Mouse (Mus musculus) natural killer cell, adult 2 months (primary cell): ENCODE data around the gene Esr1.
"Not testable (repeated sequence)": the region's sequence is repeated elsewhere in the genome, so short reads cannot be mapped to it uniquely, and the experiment has no call there.

ENCODE experiments used
- DNase-seq, 2 experiments: peaks; one replicate each; pipeline ENCODE4 v3.0.0; 2022; ENCODE audit warnings: low spot score in 2 of 2

The Esr1 gene

GRCm38 (mm10) chr10:4694336-4694865, 83.0 kb downstream of the Esr1 start:
- DNase-seq = no peak

GRCm38 (mm10) chr10:4709915-4710314, 98.5 kb downstream of the Esr1 start:
- no peak for DNase-seq

- no peak for DNase-seq
These were observed 100.0 kb downstream of the Esr1 start for GRCm38 (mm10) chr10:4711434-4711833.

- DNase-seq = peak; percentile 5 to 13
These were observed 100.9 kb downstream of the Esr1 start for GRCm38 (mm10) chr10:4712061-4712908.

- DNase-seq = no peak
These were observed 102.0 kb downstream of the Esr1 start for GRCm38 (mm10) chr10:4713398-4713797.

GRCm38 (mm10) chr10:4724851-4725250, 113.5 kb downstream of the Esr1 start:
- DNase-seq = peak; percentile 9 to 10

GRCm38 (mm10) chr10:4726141-4726540, 114.7 kb downstream of the Esr1 start:
- DNase-seq = no peak

GRCm38 (mm10) chr10:4732328-4732727, 120.9 kb downstream of the Esr1 start:
- no peak for DNase-seq

GRCm38 (mm10) chr10:4733987-4734386, 122.6 kb downstream of the Esr1 start:
- DNase-seq = no peak

- DNase-seq = no peak
These were observed 123.5 kb downstream of the Esr1 start for GRCm38 (mm10) chr10:4734942-4735341.

- no peak for DNase-seq
These were observed 126.9 kb downstream of the Esr1 start for GRCm38 (mm10) chr10:4738311-4738710.

GRCm38 (mm10) chr10:4751091-4751490, 139.7 kb downstream of the Esr1 start:
- DNase-seq = not testable (repeated sequence)

GRCm38 (mm10) chr10:4752977-4753376, 141.6 kb downstream of the Esr1 start:
- no peak for DNase-seq

GRCm38 (mm10) chr10:4775541-4775940, 164.1 kb downstream of the Esr1 start:
- no peak for DNase-seq

GRCm38 (mm10) chr10:4776007-4776713, 164.8 kb downstream of the Esr1 start:
- DNase-seq = no peak

GRCm38 (mm10) chr10:4776714-4777090, 165.3 kb downstream of the Esr1 start:
- DNase-seq = no peak

- no peak for DNase-seq
These were observed 166.6 kb downstream of the Esr1 start for GRCm38 (mm10) chr10:4777996-4778395.

GRCm38 (mm10) chr10:4780926-4781325, 169.5 kb downstream of the Esr1 start:
- DNase-seq = no peak

GRCm38 (mm10) chr10:4787003-4787628, 175.7 kb downstream of the Esr1 start:
- peak; percentile 5 to 53 for DNase-seq

- DNase-seq = no peak
These were observed 186.9 kb downstream of the Esr1 start for GRCm38 (mm10) chr10:4798268-4798808.

GRCm38 (mm10) chr10:4824366-4824765, 213.0 kb downstream of the Esr1 start:
- no peak for DNase-seq

GRCm38 (mm10) chr10:4830592-4830991, 219.2 kb downstream of the Esr1 start:
- no peak for DNase-seq
